Mouse (Mus musculus) testis, adult 2 months (tissue): ENCODE data around the gene Rhob.

Experiments
- CTCF ChIP-seq: fragments of 200-500 bp; IDR thresholded peaks from 2 replicates; pipeline ENCODE4 v1.5.1; 2012; ENCODE audit warnings: low read depth, mild to moderate bottlenecking, inconsistent platforms, low read length, moderate library complexity; ENCODE audit not compliant: control insufficient read depth, insufficient read depth, insufficient replicate concordance
- POLR2A ChIP-seq: fragments of 200-500 bp; IDR thresholded peaks from 2 replicates; pipeline ENCODE4 v1.6.1; 2012; ENCODE audit warnings: low read depth, mild to moderate bottlenecking, inconsistent platforms, low read length, moderate library complexity; ENCODE audit not compliant: control insufficient read depth

GRCm38 (mm10) chr12:8482169-8482568, 17.6 kb downstream of the Rhob start:
- TF ChIP-seq CTCF (no peak), POLR2A (no peak)
